In the genomic region with DNA sequence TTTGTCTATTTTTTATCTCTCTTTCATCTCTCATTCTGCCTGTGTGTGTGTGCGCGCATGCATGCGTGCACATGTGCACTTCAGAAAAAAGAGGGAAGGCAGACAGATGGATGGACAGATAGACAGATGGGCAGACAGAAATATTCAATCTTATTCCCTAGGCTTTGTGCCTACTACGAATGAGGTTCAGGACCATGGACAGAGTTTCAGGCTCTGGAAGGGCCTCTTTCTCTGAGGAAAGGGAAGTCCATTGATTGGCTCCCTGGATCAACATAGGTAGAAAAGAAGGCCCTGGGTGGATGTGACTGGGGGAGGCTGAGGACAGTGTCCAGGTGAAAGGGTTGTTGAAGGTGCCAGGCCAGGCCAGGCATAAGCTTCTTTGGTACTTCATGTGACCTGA, we compare ENCODE assay signal across 13 mouse cellular contexts. TPM values are rescaled to one million over a fixed set of nuclear protein-coding genes. Genes with fewer than 3 reads are reported as not detected.
DNase-seq lines count a peak whose midpoint lies in the region; ATAC-seq and TF ChIP-seq lines count a peak whose summit lies in the region.
"Had no signal": no experiment of that assay in that cellular context is flagged by ENCODE, and none has a peak within 500 bp of the region (broad histone marks: within the 10 kb centered on the region; RNA-seq: fewer than 3 reads in every experiment).

No protein-coding gene starts in this region.

- ATAC-seq in hindbrain, embryonic 11.5 days (ENCODE audit: low FRiP score) = no peak
- ATAC-seq in hindbrain, embryonic 16.5 days = no peak
- ATAC-seq: inflammation-experienced regulatory T-cells, adult 6 months; midbrain, embryonic 13.5 days had no signal

- DNase-seq in hindbrain, embryonic 11.5 days (ENCODE audit: low spot score) = peak; percentile 54
- DNase-seq in thymus, postnatal 4 days = peak; percentile 8
- DNase-seq in thymus, adult 18-20 months = no peak
- DNase-seq in embryo, embryonic 9.5 days (ENCODE audit: extremely low spot score) = peak; percentile 53
- no peak for DNase-seq in cerebellum, adult 11 months
- DNase-seq in left cerebral cortex, adult 9 months (ENCODE audit: low spot score in 2 of 2) = no peak
- DNase-seq in left cerebral cortex, adult 2 months (ENCODE audit: extremely low spot score in 1 of 2, low spot score in 2 of 2) = no peak
- DNase-seq: gastrocnemius, postnatal 36 days had no signal

- H3K4me3 ChIP-seq in hindbrain, embryonic 11.5 days (ENCODE audit: low read depth, low read length) = no peak overlapping the region
- H3K4me3 ChIP-seq in hindbrain, embryonic 16.5 days (ENCODE audit: low read length) = no peak overlapping the region
- H3K4me3 ChIP-seq in left cerebral cortex, adult 2 months = no peak overlapping the region
- H3K4me3 ChIP-seq: limb, embryonic 13.5 days; midbrain, embryonic 13.5 days had no signal

- H3K27ac ChIP-seq in hindbrain, embryonic 11.5 days (ENCODE audit: low read depth, low read length) = no peak overlapping the region
- no peak overlapping the region for H3K27ac ChIP-seq in hindbrain, embryonic 16.5 days (ENCODE audit: low read depth, low read length)
- no peak overlapping the region for H3K27ac ChIP-seq in left cerebral cortex, adult 2 months
- H3K27ac ChIP-seq: limb, embryonic 13.5 days; midbrain, embryonic 13.5 days had no signal

- 71% methylated on average over 4 of the region's 4 CpGs for WGBS in hindbrain, embryonic 11.5 days
- WGBS in hindbrain, embryonic 16.5 days = 73% methylated on average over 4 of the region's 4 CpGs

- no peaks in the 10 kb centered on the region for H3K4me1 ChIP-seq in hindbrain, embryonic 11.5 days (replicated peaks; ENCODE audit: control insufficient read depth, insufficient read depth, low read length)
- peaks cover 4% of the 10 kb centered on the region for H3K4me1 ChIP-seq in hindbrain, embryonic 16.5 days (ENCODE audit: control insufficient read depth, insufficient read depth, low read depth, low read length)
- H3K4me1 ChIP-seq: limb, embryonic 13.5 days had no signal

- TF ChIP-seq CTCF in left cerebral cortex, adult 2 months (IDR thresholded peaks at IDR 0.05) = no peak

- no peaks in the 10 kb centered on the region for H3K9me3 ChIP-seq in hindbrain, embryonic 11.5 days (ENCODE audit: control insufficient read depth, low read length)
- H3K9me3 ChIP-seq in hindbrain, embryonic 16.5 days (ENCODE audit: control insufficient read depth, low read length) = no peaks in the 10 kb centered on the region
- H3K9me3 ChIP-seq: limb, embryonic 13.5 days; midbrain, embryonic 13.5 days had no signal

- H3K36me3 ChIP-seq in hindbrain, embryonic 11.5 days (ENCODE audit: control insufficient read depth, insufficient read depth, low read length) = no peaks in the 10 kb centered on the region
- H3K36me3 ChIP-seq in hindbrain, embryonic 16.5 days (ENCODE audit: control insufficient read depth, insufficient read depth, low read length) = no peaks in the 10 kb centered on the region
- H3K36me3 ChIP-seq: G1E; limb, embryonic 13.5 days; midbrain, embryonic 13.5 days had no signal

- H3K27me3 ChIP-seq in hindbrain, embryonic 11.5 days (ENCODE audit: control insufficient read depth, insufficient read depth, low read length) = 0 out of 2 replicates have a peak, but pooled peaks cover 2% of the 10 kb centered on the region
- H3K27me3 ChIP-seq in hindbrain, embryonic 16.5 days (replicated peaks; ENCODE audit: control insufficient read depth, insufficient read depth, low read length) = no peaks in the 10 kb centered on the region

- H3K4me2 ChIP-seq in hindbrain, embryonic 11.5 days (replicated peaks; ENCODE audit: low read depth, low read length) = no peak overlapping the region
- H3K4me2 ChIP-seq in hindbrain, embryonic 16.5 days (ENCODE audit: low read length) = no peak overlapping the region
- H3K4me2 ChIP-seq: limb, embryonic 13.5 days; midbrain, embryonic 13.5 days had no signal

- H3K9ac ChIP-seq in hindbrain, embryonic 11.5 days (ENCODE audit: low read depth, low read length) = no peak overlapping the region
- no peak overlapping the region for H3K9ac ChIP-seq in hindbrain, embryonic 16.5 days (ENCODE audit: low read depth, low read length)
- H3K9ac ChIP-seq: limb, embryonic 13.5 days; midbrain, embryonic 13.5 days had no signal

- intact Hi-C loops in left cerebral cortex, adult 2 months (cut with DNase I) = no loop called here

RNA-seq across cellular contexts. Expression of a gene that starts 17.1 kb away (rescaled TPM):
- polyA plus RNA-seq in hindbrain, embryonic 11.5 days (2014; fragmentation: Nextera tagmentation; extraction: Ambion mirVana) = 1.5 and 1.8 TPM in 2 replicates
- polyA plus RNA-seq in hindbrain, embryonic 16.5 days (2015; fragmentation: Nextera tagmentation; extraction: Ambion mirVana) = 2.9 and 3.3 TPM in 2 replicates
- 10 to 100 TPM; 19.2 to 23.7 TPM for total RNA-seq in left cerebral cortex, adult 2 months (2021)
- total RNA-seq: G1E; gastrocnemius, postnatal 36 days had no signal
- polyA plus RNA-seq: G1E; inflammation-experienced regulatory T-cells, adult 6 months had no signal

Comparison
In these comparisons a context has a peak if more than half of its experiments do, and no peak if none do; other contexts are left out.
1. DNase-seq: peak in hindbrain, embryonic 11.5 days (single experiment), thymus, postnatal 4 days (single experiment) and embryo, embryonic 9.5 days (single experiment); none in thymus, adult 18-20 months (0 of 2), cerebellum, adult 11 months (single experiment), left cerebral cortex, adult 9 months (0 of 2) and left cerebral cortex, adult 2 months (0 of 2).